Mouse (Mus musculus) embryo, embryonic 11.5 days (tissue): ENCODE results near the gene Usp6nl.
A peak's percentile ranks its signal among the peaks of the same experiment; 100 is the strongest.

ENCODE experiments used
- DNase-seq: peaks from one replicate; pipeline ENCODE4 v3.0.0-alpha.2; 2012; ENCODE audit warnings: low read depth, low spot score

The Usp6nl gene

GRCm38 (mm10) chr2:6322376-6322901, at the start of gene Usp6nl:
Gene Usp6nl, plus strand, starts transcription at chr2:6322667.
- DNase-seq, result peak; percentile 59

GRCm38 (mm10) chr2:6273392-6273845, 49.0 kb upstream of the Usp6nl start:
- DNase-seq, result no peak

- DNase-seq, result no peak
These were observed 43.5 kb upstream of the Usp6nl start for GRCm38 (mm10) chr2:6278813-6279530.

DNA sequence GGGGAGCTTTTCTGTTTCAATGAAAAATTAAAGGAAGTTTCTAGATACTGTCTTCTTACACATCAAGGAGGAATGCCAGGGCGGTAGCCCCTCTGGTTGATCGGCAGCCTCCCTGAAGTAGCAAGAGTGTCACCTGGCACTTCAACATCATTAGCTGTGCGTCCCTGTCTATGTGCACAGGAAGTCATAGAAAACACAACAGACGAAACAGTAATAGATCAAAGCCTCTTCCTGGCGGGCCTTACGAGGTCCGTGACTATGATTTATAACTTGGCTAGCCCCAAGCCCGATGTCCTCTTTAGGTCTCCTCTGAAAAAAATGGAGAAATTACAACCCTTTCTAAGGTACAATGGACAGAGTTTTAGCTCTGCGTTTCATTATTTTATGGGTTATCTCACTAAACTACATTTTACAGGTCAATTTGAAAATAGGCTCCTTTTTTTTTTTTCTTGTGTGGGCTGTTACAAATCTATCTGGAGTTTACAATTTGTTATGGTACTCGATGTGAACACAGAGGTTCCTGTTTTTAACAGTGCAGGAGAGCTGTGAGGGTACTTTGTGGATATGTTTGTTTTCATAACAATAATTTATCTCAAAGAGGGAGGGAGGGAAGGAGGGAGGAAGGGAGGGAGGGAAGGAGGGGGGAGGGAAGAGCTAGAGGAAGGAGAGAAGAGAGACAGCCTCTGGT, 42.7 kb upstream of the Usp6nl start:
- DNase-seq, result no peak

DNA sequence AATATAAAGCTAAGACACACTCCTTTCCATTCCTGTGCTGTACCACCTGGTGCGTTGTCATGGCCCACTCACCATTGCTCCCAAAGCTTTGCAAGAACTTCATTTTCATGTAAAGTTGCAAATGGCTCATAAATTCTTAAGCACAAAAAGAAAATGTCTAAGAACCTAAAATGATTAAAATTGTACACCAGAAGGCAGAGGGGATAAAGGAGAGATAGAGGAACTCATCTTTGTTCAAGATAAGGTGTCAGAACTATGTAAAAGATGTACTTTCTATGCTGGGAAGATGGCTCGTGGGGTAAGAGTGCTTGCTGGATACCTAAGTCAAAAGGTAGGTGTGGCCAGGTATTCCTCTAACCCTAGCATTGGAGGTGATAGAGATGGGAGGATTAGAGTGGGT, 38.9 kb upstream of the Usp6nl start:
- no peak for DNase-seq

DNA sequence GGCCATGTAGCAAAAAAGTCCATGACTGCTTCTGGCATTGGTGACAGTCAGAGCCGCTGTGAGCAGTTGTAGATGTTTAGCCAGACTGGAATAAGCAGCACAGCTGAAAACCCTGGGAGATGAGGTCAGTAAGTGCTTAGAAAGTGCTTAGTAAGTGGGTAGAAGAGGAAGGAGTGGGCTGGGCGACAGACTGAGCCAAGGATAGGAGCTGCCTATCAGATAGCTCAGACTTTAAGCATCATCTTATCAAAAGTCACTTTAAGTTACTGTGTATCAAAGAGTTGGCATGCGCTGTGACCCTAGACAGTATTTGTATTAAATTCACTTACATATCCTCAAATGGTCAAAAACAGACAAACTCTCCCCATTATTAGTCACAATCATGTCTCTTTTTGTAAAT, 37.7 kb upstream of the Usp6nl start:
- no peak for DNase-seq

GRCm38 (mm10) chr2:6285794-6286193, 36.7 kb upstream of the Usp6nl start:
- no peak for DNase-seq

DNA sequence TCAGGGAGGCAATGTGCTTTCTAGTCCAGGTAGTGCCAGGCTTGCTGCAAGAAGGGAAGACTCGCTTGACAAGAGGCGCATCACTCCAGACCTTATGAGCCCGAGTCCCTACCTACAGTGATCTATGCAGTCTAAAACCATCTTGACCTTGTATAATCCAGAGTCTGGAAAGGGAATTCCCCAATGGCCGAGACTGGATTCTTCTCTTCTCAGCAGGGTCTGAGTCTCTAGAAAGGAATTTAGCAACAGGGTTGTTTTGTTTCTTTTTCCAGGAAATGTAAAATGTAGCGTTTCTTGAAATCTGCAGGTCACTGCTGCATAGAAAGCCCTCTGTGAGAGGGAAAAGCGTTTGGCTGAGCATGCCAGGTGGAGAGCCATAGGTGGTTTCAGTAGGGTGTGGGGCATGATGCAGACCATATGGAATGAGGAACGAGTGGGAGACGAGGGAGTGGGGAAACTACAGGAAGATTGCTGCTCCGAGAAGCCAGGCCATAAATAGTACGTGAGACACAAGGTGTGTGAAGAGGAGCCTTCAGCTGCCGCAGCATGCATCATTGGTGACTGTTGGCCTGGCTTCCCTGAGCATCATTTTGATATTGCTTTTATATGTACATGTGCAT, 28.5 kb upstream of the Usp6nl start:
- DNase-seq, result no peak

- DNase-seq, result no peak
These were observed 27.4 kb upstream of the Usp6nl start for GRCm38 (mm10) chr2:6294993-6295628.

DNA sequence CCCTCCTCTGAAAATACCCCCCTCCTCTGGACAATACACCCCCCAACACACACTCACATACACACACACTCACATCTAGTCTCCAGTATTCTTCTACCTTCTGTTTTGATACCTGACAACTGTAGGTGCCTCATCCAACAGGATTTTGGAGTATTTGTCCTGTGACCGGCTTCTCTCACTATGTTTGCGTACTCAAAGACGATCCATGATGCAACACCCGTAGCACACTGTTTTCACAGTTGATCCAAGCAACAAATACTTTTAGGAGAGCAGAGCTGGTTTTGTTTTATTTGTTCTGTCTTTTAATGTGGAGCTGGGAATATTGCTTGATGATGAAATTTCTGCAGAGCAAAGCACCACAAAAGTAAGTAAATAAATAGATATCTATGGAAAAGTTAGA, 17.7 kb upstream of the Usp6nl start:
- DNase-seq, result no peak

- DNase-seq, result no peak
These were observed 15.6 kb upstream of the Usp6nl start for GRCm38 (mm10) chr2:6306861-6307260.

DNA sequence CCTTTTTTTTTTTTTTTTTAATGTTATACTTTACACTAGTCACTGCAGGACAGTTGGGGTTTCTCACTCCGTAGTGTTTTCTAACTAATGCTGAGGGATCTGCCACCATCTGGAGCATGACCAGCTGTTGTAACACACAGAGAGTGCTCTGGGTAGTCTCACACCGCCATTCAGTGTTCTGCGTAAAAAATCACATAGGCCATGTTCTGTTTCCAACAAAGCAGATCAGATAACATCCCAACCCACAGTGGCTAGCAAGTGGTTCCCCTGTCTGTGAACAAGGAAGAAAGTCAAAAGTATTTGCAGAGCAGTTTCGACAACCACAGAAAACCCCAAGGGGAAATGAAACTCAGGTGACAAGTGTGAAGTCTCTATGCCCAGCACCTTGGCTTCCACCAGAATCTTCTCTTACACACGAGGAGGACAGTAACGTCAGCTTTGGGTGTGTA, 13.1 kb upstream of the Usp6nl start:
- no peak for DNase-seq

- no peak for DNase-seq
These were observed 9.7 kb upstream of the Usp6nl start for GRCm38 (mm10) chr2:6312764-6313163.

GRCm38 (mm10) chr2:6313733-6314132, 8.7 kb upstream of the Usp6nl start:
- no peak for DNase-seq

GRCm38 (mm10) chr2:6320153-6320552, 2.3 kb upstream of the Usp6nl start:
- no peak for DNase-seq

- peak; percentile 38 for DNase-seq
These were observed 595 bp upstream of the Usp6nl start for GRCm38 (mm10) chr2:6321769-6322375.

DNA sequence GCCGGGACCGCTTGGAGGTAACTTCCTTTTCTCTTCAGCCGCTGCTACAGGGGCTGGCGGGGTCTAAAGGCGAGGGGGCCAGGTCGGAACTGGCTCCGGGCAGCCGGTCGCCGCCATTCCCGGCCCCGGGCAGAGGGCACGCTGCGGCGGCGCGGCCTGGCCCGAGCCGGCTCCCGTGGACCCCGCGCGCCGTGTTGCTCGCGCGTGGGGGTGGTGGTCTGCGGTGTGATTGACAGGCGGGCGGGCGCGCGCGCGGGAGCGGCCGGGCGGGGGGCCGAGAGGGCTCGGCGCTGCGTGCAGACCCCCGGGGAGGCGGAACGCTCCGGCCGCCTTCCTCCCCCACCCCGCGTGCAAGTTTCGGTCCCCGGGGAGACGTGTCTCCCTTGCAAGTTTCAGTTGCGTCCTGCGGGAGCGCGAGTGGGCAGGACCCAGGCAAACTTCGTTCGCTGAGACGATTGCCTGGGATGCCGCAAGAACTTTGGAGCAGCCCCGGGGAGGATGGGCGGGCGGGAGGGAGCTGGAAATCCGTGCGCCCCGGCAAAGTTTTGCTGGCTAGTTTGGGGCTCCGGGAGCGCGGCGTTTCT, 563 bp downstream of the Usp6nl start:
- DNase-seq, result peak; percentile 32

GRCm38 (mm10) chr2:6325646-6326045, 3.2 kb downstream of the Usp6nl start:
- no peak for DNase-seq

DNA sequence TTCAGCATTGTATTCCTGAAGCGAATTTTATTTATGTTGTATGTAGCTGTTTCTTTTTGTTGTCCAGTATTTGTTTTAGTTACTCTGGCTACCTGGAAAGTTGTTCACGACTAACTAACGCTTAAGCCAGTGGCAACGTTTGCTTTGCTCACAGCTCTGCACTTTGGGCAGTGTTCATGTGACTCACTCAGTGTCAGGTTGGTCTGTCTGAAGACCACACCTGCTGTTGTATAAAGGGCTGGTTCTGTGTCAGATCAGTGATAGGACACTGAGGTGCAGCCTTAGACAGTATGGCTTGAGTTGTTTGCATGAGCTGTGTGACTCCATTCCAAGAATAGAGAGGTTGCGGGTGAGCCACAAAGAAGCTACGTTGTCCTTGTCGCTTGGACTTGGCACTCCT, 6.5 kb downstream of the Usp6nl start:
- DNase-seq, result no peak

DNA sequence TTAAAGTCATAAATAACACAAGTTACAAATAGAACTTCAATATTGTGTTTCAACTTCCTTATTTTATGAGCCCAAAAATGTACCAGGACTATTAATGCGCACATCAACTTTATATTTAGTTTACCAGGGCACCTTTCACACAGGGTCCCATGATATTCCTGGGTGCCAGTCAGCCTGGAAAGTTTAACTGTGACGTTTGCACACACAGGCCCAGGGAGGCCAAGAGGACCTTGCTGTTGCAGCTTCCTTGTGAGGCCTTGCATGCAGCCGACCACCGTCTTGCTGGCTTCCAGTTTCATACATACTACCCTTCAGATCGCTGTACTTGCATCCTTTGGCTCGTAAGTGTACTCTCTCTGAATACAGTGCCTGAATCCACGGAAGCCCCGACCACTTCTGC, 8.3 kb downstream of the Usp6nl start:
- no peak for DNase-seq
